ENCODE assay signal across 11 mouse cellular contexts in genomic region chr17:78989015-78989414, GRCm38 (mm10). TPM values are rescaled to one million over a fixed set of nuclear protein-coding genes. Genes with fewer than 3 reads are reported as not detected.
DNase-seq lines count a peak whose midpoint lies in the region; ATAC-seq lines count a peak whose summit lies in the region.
"Had no signal": no experiment of that assay in that cellular context is flagged by ENCODE, and none has a peak within 500 bp of the region (broad histone marks: within the 10 kb centered on the region; RNA-seq: fewer than 3 reads in every experiment).

No protein-coding gene starts in this region.

- peak; percentile 39 for DNase-seq in kidney, adult 9 months
- no peak for DNase-seq in kidney, postnatal 25 days
- peak; percentile 29 for DNase-seq in T-cell, adult 2 months (ENCODE audit: low spot score)
- peak; percentile 37 for DNase-seq in induced T-regulatory cell, adult 2 months (ENCODE audit: low read depth)
- DNase-seq in urinary bladder, postnatal 4 days (ENCODE audit: low spot score in 2 of 2), result no peak
- no peak for DNase-seq in layer of hippocampus, postnatal 14 days (ENCODE audit: low spot score in 2 of 2)
- DNase-seq: adrenal gland, postnatal 14 days; cerebellum, postnatal 36 days; heart, adult 18-20 months; heart, postnatal 4 days had no signal

- ATAC-seq in megakaryocyte progenitor cell, adult 5-6 weeks (replicated peaks; ENCODE audit: poor library complexity), result peak; percentile 43

RNA-seq across cellular contexts. Expression of gene Prkd3, which starts 31.6 kb away (rescaled TPM):
- 38.1 and 42.1 TPM in 2 replicates for total RNA-seq in megakaryocyte progenitor cell, adult 5-6 weeks (2015)
- 40.9 and 42.0 TPM in 2 replicates for total RNA-seq in megakaryocyte progenitor cell, adult 5-6 weeks (2017)
- 10 to 100 TPM; 16.2 to 16.8 TPM for total RNA-seq in layer of hippocampus, postnatal 14 days (2021)

RNA-seq across cellular contexts. Expression of gene Ndufaf7, which starts 52.1 kb away (rescaled TPM):
- total RNA-seq in megakaryocyte progenitor cell, adult 5-6 weeks (2015), result 43.5 and 57.6 TPM in 2 replicates
- total RNA-seq in megakaryocyte progenitor cell, adult 5-6 weeks (2017), result 36.2 and 42.6 TPM in 2 replicates
- total RNA-seq in layer of hippocampus, postnatal 14 days (2021), result 10 to 100 TPM; 60.8 to 63.7 TPM

RNA-seq across cellular contexts. Expression of gene Cebpz, which starts 52.1 kb away (rescaled TPM):
- 68.7 and 78.1 TPM in 2 replicates for total RNA-seq in megakaryocyte progenitor cell, adult 5-6 weeks (2015)
- 101 and 183 TPM in 2 replicates for total RNA-seq in megakaryocyte progenitor cell, adult 5-6 weeks (2017)
- 10 to 100 TPM; 33.2 to 34.9 TPM for total RNA-seq in layer of hippocampus, postnatal 14 days (2021)

Comparison
In these comparisons a context has a peak if more than half of its experiments do, and no peak if none do; other contexts are left out.
1. DNase-seq: peak in kidney, adult 9 months (single experiment), T-cell, adult 2 months (single experiment) and induced T-regulatory cell, adult 2 months (single experiment); none in kidney, postnatal 25 days (0 of 2), urinary bladder, postnatal 4 days (0 of 2) and layer of hippocampus, postnatal 14 days (0 of 2).